Mouse (Mus musculus) adrenal gland, postnatal 4 days (tissue): ENCODE measurements around the gene Olfr1223. TPM values are rescaled to one million over a fixed set of nuclear protein-coding genes. Genes with fewer than 3 reads are reported as not detected.
"Not testable (repeated sequence)": the region's sequence is repeated elsewhere in the genome, so short reads cannot be mapped to it uniquely, and the experiment has no call there.

Source experiments
- DNase-seq, 2 experiments: peaks; one replicate each; pipeline ENCODE4 v3.0.0; 2021 to 2022; ENCODE audit warnings: low spot score in 2 of 2, mixed read lengths in 2 of 2
- long read RNA-seq, 2 experiments: library from polyadenylated mRNA; stranded (forward); transcript quantifications; one replicate each; pipeline ENCODE4 v2.0.0; 2021
- total RNA-seq, 2 experiments: library from RNA; stranded (reverse); gene quantifications; 2 replicates each; pipeline ENCODE4 v1.2.3; 2021

Gene Olfr1223
- total RNA-seq, result not detected
- long read RNA-seq, experiment 1, result 0 reads
- long read RNA-seq, experiment 2, result 0 reads

- DNase-seq, result no peak
Measured at GRCm38 (mm10) chr2:89151460-89151859, at the start of gene Olfr1223. Gene Olfr1223 (minus strand): TSS chr2:89151560.

- DNase-seq, result no peak
Measured at GRCm38 (mm10) chr2:89199948-89200347, 48.6 kb upstream of the Olfr1223 start, which contains the start of gene Olfr1226. Gene Olfr1226 (minus strand): TSS chr2:89200048.

GRCm38 (mm10) chr2:89196325-89196982 is 45.1 kb upstream of the Olfr1223 start:
- DNase-seq, result no peak

- DNase-seq, result no peak
Measured at GRCm38 (mm10) chr2:89174569-89174968, 23.2 kb upstream of the Olfr1223 start, which contains the start of gene Olfr1225. Gene Olfr1225 (minus strand): TSS chr2:89174669.

GRCm38 (mm10) chr2:89164711-89165110 is 13.4 kb upstream of the Olfr1223 start:
- DNase-seq, result not testable (repeated sequence)

GRCm38 (mm10) chr2:89163991-89164390 is 12.6 kb upstream of the Olfr1223 start, which contains the start of gene Olfr1224-ps1:
Gene Olfr1224-ps1 (minus strand): TSS chr2:89164091.
- DNase-seq, result not testable (repeated sequence)

GRCm38 (mm10) chr2:89132954-89133353 is 18.4 kb downstream of the Olfr1223 start, which contains the start of gene Olfr1222:
Gene Olfr1222 (minus strand): TSS chr2:89133054.
- DNase-seq, result no peak

GRCm38 (mm10) chr2:89117183-89117582 is 34.2 kb downstream of the Olfr1223 start, which contains the start of gene Olfr1221:
Gene Olfr1221 (minus strand): TSS chr2:89117283.
- DNase-seq, result no peak

GRCm38 (mm10) chr2:89106735-89107134 is 44.6 kb downstream of the Olfr1223 start, which contains the start of gene Olfr1220:
Gene Olfr1220 (minus strand): TSS chr2:89106835.
- no peak for DNase-seq

GRCm38 (mm10) chr2:89105651-89106050 is 45.7 kb downstream of the Olfr1223 start:
- DNase-seq, result no peak

GRCm38 (mm10) chr2:89093848-89094247 is 57.5 kb downstream of the Olfr1223 start:
- no peak for DNase-seq

Other genes starting within 250 kb of the Olfr1223 start
- not detected for gene Olfr1208, start 249.2 kb downstream of the Olfr1223 start, total RNA-seq
- not detected for gene Olfr1209, start 236.4 kb downstream of the Olfr1223 start, total RNA-seq
- gene Olfr1211, start 213.4 kb downstream of the Olfr1223 start, total RNA-seq, result not detected
- not detected for gene Olfr1212, start 197.6 kb downstream of the Olfr1223 start, total RNA-seq
- gene Gm13762, start 171.3 kb downstream of the Olfr1223 start, total RNA-seq, result not detected
- gene Olfr1214, start 158.9 kb downstream of the Olfr1223 start, total RNA-seq, result not detected
- gene Olfr1215, start 144.6 kb downstream of the Olfr1223 start, total RNA-seq, result not detected
- gene Olfr1216, start 133.2 kb downstream of the Olfr1223 start, total RNA-seq, result not detected
- not detected for gene Olfr1217, start 119.5 kb downstream of the Olfr1223 start, total RNA-seq
- not detected for gene Olfr1218, start 90.4 kb downstream of the Olfr1223 start, total RNA-seq
- gene Olfr1219, start 68.0 kb downstream of the Olfr1223 start, total RNA-seq, result not detected
- gene Olfr1220, start 44.7 kb downstream of the Olfr1223 start, total RNA-seq, result not detected
- not detected for gene Olfr1221, start 34.3 kb downstream of the Olfr1223 start, total RNA-seq
- gene Olfr1222, start 18.5 kb downstream of the Olfr1223 start, total RNA-seq, result not detected
- gene Olfr1224-ps1, start 12.5 kb upstream of the Olfr1223 start, total RNA-seq, result not detected
- not detected for gene Olfr1225, start 23.1 kb upstream of the Olfr1223 start, total RNA-seq
- gene Olfr1226, start 48.5 kb upstream of the Olfr1223 start, total RNA-seq, result not detected
- gene Olfr1228, start 102.5 kb upstream of the Olfr1223 start, total RNA-seq, result not detected
- gene Olfr1229, start 136.5 kb upstream of the Olfr1223 start, total RNA-seq, result not detected
- not detected for gene Olfr1230, start 145.7 kb upstream of the Olfr1223 start, total RNA-seq
- gene Olfr1231, start 155.5 kb upstream of the Olfr1223 start, total RNA-seq, result not detected
- gene Olfr1232, start 178.1 kb upstream of the Olfr1223 start, total RNA-seq, result not detected
- gene Olfr1233, start 190.8 kb upstream of the Olfr1223 start, total RNA-seq, result not detected
- not detected for gene Olfr1234, start 213.3 kb upstream of the Olfr1223 start, total RNA-seq